Mouse (Mus musculus) kidney, embryonic 15.5 days (tissue): ENCODE data around the gene Wee1. TPM values are rescaled to one million over a fixed set of nuclear protein-coding genes. Genes with fewer than 3 reads are reported as not detected.

Experiments used
- ATAC-seq: fragments of 200-750 bp; cut with Nextera tagmentation; replicated peaks from 2 replicates; pipeline ENCODE4 v1.8.0; 2017; ENCODE audit warnings: moderate TSS enrichment; ENCODE audit not compliant: low FRiP score
- H3K27ac ChIP-seq: fragments of 300-500 bp; sonication (generic); 2 replicates; pipeline ENCODE4 v1.5.1; 2015; ENCODE audit warnings: mild to moderate bottlenecking, inconsistent platforms
- H3K27me3 ChIP-seq: fragments of 300-500 bp; sonication (generic); 2 replicates; pipeline ENCODE4 v1.6.1; 2015; ENCODE audit warnings: inconsistent platforms
- H3K36me3 ChIP-seq: fragments of 300-500 bp; sonication (generic); 2 replicates; pipeline ENCODE4 v1.6.1; 2015; ENCODE audit warnings: inconsistent platforms
- H3K4me1 ChIP-seq: fragments of 300-500 bp; sonication (generic); 2 replicates; pipeline ENCODE4 v1.6.1; 2015; ENCODE audit warnings: inconsistent platforms
- H3K4me2 ChIP-seq: fragments of 300-500 bp; sonication (generic); 2 replicates; pipeline ENCODE4 v1.6.1; 2015; ENCODE audit warnings: moderate library complexity, mild to moderate bottlenecking, inconsistent platforms
- H3K4me3 ChIP-seq: fragments of 300-500 bp; sonication (generic); replicated peaks from 2 replicates; pipeline ENCODE4 v1.5.1; 2015; ENCODE audit warnings: mild to moderate bottlenecking, inconsistent platforms
- H3K9ac ChIP-seq: fragments of 300-500 bp; sonication (generic); 2 replicates; pipeline ENCODE4 v1.6.1; 2015; ENCODE audit warnings: mild to moderate bottlenecking, inconsistent platforms
- H3K9me3 ChIP-seq: fragments of 300-500 bp; sonication (generic); replicated peaks from 2 replicates; pipeline ENCODE4 v1.6.1; 2016; ENCODE audit warnings: inconsistent platforms
- WGBS: fragments of 180-500 bp; shearing (Covaris S2); methylation state at CpG from one replicate; pipeline ENCODE4 v1.1.7; 2015; ENCODE audit warnings: mixed read lengths; 5-methylcytosine and 5-hydroxymethylcytosine counted together
- polyA plus RNA-seq: library from polyadenylated mRNA; unstranded; fragments of >200 nt; fragmentation: Nextera tagmentation; extraction: Ambion mirVana; gene quantifications from 2 replicates; pipeline ENCODE4 v1.2.1, GENCODE M21; 2015

Wee1 gene
- polyA plus RNA-seq, 1 experiment from 2014 or later: 25.1 TPM

- Histone ChIP-seq H3K4me3 (peak overlapping the region; percentile 57), H3K9ac (peak overlapping the region; percentile 68), H3K27me3 (no peaks in the 10 kb centered on the region), H3K4me2 (peak overlapping the region; percentile 91), H3K4me1 (peaks cover 8% of the 10 kb centered on the region; the same call in 1 of the 2 replicates), H3K27ac (peak overlapping the region; percentile 96), H3K9me3 (no peaks in the 10 kb centered on the region), H3K36me3 (no peaks in the 10 kb centered on the region)
- WGBS: under 1% methylated on average over 24 of the region's 24 CpGs
- ATAC-seq: peak; percentile 88
These were observed 42.3 kb downstream of the Wee1 start for GRCm38 (mm10) chr7:110164103-110164681.

GRCm38 (mm10) chr7:110164712-110165122, 42.9 kb downstream of the Wee1 start:
- Histone ChIP-seq H3K4me2 (peak overlapping the region; percentile 91), H3K9ac (peak overlapping the region; percentile 68), H3K27me3 (no peaks in the 10 kb centered on the region), H3K4me1 (peaks cover 8% of the 10 kb centered on the region; the same call in 1 of the 2 replicates), H3K36me3 (no peaks in the 10 kb centered on the region), H3K4me3 (peak overlapping the region; percentile 57), H3K9me3 (no peaks in the 10 kb centered on the region), H3K27ac (peak overlapping the region; percentile 96)
- ATAC-seq: peak; percentile 94
- under 1% methylated on average over 20 of the region's 20 CpGs for WGBS

GRCm38 (mm10) chr7:110166233-110166632, 44.4 kb downstream of the Wee1 start:
- 65% methylated on average over 8 of the region's 8 CpGs for WGBS
- Histone ChIP-seq H3K4me1 (peaks cover 6% of the 10 kb centered on the region; the same call in 1 of the 2 replicates), H3K9me3 (no peaks in the 10 kb centered on the region), H3K36me3 (no peaks in the 10 kb centered on the region), H3K4me2 (no peak overlapping the region), H3K9ac (no peak overlapping the region), H3K27me3 (no peaks in the 10 kb centered on the region), H3K4me3 (no peak overlapping the region), H3K27ac (no peak overlapping the region)
- no peak for ATAC-seq

GRCm38 (mm10) chr7:110179208-110179607, 57.4 kb downstream of the Wee1 start:
- no peaks in the 10 kb centered on the region for H3K9me3 ChIP-seq
- no peaks in the 10 kb centered on the region for H3K36me3 ChIP-seq
- H3K4me1 ChIP-seq: no peaks in the 10 kb centered on the region
- no peaks in the 10 kb centered on the region for H3K27me3 ChIP-seq
- ATAC-seq: no peak
- H3K27ac ChIP-seq: no peak overlapping the region
- no peak overlapping the region for H3K4me2 ChIP-seq
- no peak overlapping the region for H3K4me3 ChIP-seq
- no peak overlapping the region for H3K9ac ChIP-seq
- WGBS: 88% methylated on average over 7 of the region's 7 CpGs

- Histone ChIP-seq H3K4me3 (no peak overlapping the region), H3K36me3 (no peaks in the 10 kb centered on the region), H3K4me2 (no peak overlapping the region), H3K9ac (no peak overlapping the region), H3K4me1 (no peaks in the 10 kb centered on the region), H3K27me3 (no peaks in the 10 kb centered on the region), H3K27ac (no peak overlapping the region), H3K9me3 (no peaks in the 10 kb centered on the region)
- no peak for ATAC-seq
These were observed 58.8 kb downstream of the Wee1 start for GRCm38 (mm10) chr7:110180613-110181012.

GRCm38 (mm10) chr7:110181446-110181845, 59.6 kb downstream of the Wee1 start:
- Histone ChIP-seq H3K27ac (no peak overlapping the region), H3K9ac (no peak overlapping the region), H3K36me3 (no peaks in the 10 kb centered on the region), H3K4me3 (no peak overlapping the region), H3K27me3 (no peaks in the 10 kb centered on the region), H3K4me1 (no peaks in the 10 kb centered on the region), H3K4me2 (no peak overlapping the region), H3K9me3 (no peaks in the 10 kb centered on the region)
- no peak for ATAC-seq
- 62% methylated on average over 8 of the region's 8 CpGs for WGBS

- 87% methylated on average over 3 of the region's 3 CpGs for WGBS
- H3K4me1 ChIP-seq: no peaks in the 10 kb centered on the region
- H3K4me2 ChIP-seq: no peak overlapping the region
- H3K4me3 ChIP-seq: no peak overlapping the region
- H3K36me3 ChIP-seq: no peaks in the 10 kb centered on the region
- H3K9ac ChIP-seq: no peak overlapping the region
- ATAC-seq: no peak
- no peak overlapping the region for H3K27ac ChIP-seq
- no peaks in the 10 kb centered on the region for H3K9me3 ChIP-seq
- no peaks in the 10 kb centered on the region for H3K27me3 ChIP-seq
These were observed 62.8 kb downstream of the Wee1 start for GRCm38 (mm10) chr7:110184608-110185007.

- H3K4me2 ChIP-seq: no peak overlapping the region
These were observed 68.1 kb downstream of the Wee1 start for GRCm38 (mm10) chr7:110189951-110190350.

More at GRCm38 (mm10) chr7:110189951-110190350, 68.1 kb downstream of the Wee1 start:
- WGBS: 28% methylated on average over 7 of the region's 7 CpGs
- no peak overlapping the region for H3K4me3 ChIP-seq
- no peaks in the 10 kb centered on the region for H3K36me3 ChIP-seq
- no peaks in the 10 kb centered on the region for H3K9me3 ChIP-seq
- peak overlapping the region; percentile 38 for H3K27ac ChIP-seq
- H3K27me3 ChIP-seq: no peaks in the 10 kb centered on the region
- ATAC-seq: 0 out of 2 replicates have a peak, but pooled peaks have one; percentile 40
- H3K4me1 ChIP-seq: no peaks in the 10 kb centered on the region
- no peak overlapping the region for H3K9ac ChIP-seq

Other genes starting within 250 kb of the Wee1 start
- gene Dennd5a, start 161.6 kb upstream of the Wee1 start, polyA plus RNA-seq: 31.4 and 31.6 TPM in 2 replicates
- gene Tmem41b, start 135.1 kb upstream of the Wee1 start, polyA plus RNA-seq: 59.5 and 69.1 TPM in 2 replicates
- 53.8 and 54.3 TPM in 2 replicates for gene Ipo7, start 103.8 kb upstream of the Wee1 start, polyA plus RNA-seq
- 19.0 and 21.0 TPM in 2 replicates for gene Zfp143, start 60.8 kb upstream of the Wee1 start, polyA plus RNA-seq
- 29.2 and 32.8 TPM in 2 replicates for gene Swap70, start 99.7 kb downstream of the Wee1 start, polyA plus RNA-seq